Mouse (Mus musculus) layer of hippocampus, adult 18-20 months (tissue): ENCODE data around the gene Serpina16. TPM values are rescaled to one million over a fixed set of nuclear protein-coding genes. Genes with fewer than 3 reads are reported as not detected.
"Not testable (repeated sequence)": the region's sequence is repeated elsewhere in the genome, so short reads cannot be mapped to it uniquely, and the experiment has no call there.

Experiments
- DNase-seq, 2 experiments: peaks; one replicate each; pipeline ENCODE4 v3.0.0; 2022; ENCODE audit warnings: low spot score in 2 of 2
- long read RNA-seq: library from polyadenylated mRNA; stranded (forward); transcript quantifications from one replicate; pipeline ENCODE4 v2.0.0, GENCODE M21; 2021
- total RNA-seq, 2 experiments: library from RNA; stranded (reverse); gene quantifications; 2 replicates each; pipeline ENCODE4 v1.2.3; 2021

The Serpina16 gene
- total RNA-seq = not detected
- long read RNA-seq = 0 reads

DNA sequence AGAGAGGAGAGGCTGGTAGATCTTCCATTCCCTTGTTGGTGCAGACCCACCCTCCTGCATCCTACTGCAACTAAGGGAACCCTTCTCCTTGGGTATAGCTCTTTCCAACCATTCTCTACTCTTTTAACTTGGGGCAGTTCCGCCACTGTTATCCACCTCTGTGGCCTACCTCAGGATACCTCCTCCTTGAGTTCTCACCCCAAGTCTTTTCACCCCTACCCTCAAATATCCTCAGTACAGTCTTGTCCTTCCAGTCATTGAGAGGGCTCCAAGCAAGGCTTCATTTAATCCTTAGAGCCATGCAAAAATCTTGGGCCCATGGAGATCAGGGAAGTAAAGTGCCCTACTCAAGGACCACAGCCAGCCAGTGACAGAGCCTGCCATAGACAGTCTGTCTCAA is at the start of gene Serpina16:
Gene Serpina16 (minus strand): TSS at position 101 of the 400 bp plus-strand sequence.
- no peak for DNase-seq

DNA sequence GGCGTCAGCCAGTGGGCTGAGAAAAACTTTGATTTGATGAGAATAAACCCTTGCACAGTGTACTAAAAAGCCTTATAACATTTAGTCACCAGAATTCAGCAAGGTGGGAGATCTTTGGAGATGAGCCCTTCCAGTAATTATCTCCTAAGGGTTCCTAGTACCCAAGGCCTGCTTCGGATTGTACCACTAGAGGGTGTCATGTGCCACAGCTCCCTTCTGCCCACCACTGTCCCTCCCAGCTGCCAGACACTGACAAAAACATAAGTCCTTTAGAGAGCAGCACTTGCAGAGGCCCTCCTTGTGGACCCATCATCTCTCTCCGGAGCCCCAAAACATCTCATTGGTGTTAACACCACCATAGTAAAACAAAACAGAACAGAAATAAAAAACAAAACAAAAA is 35.6 kb upstream of the Serpina16 start:
- no peak for DNase-seq

DNA sequence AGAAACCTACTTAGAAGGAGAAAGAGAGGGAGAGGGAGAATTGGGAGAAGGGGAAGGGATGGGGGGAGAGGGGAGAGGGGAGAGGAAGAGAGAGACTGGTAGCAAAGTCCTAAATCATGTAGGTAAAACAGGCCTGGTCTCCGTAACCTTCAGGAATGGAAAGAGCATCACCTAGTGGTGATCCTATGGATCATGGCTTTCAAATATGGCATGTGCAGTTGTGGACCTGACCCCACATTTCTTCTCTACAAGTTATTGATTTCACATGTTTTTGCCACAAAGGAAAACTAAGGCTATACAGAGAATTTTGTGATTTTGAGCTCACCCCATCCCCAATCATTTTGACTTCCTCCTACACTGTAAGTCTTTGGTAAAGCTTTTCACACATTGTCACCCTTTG is 34.5 kb upstream of the Serpina16 start:
- DNase-seq = no peak

DNA sequence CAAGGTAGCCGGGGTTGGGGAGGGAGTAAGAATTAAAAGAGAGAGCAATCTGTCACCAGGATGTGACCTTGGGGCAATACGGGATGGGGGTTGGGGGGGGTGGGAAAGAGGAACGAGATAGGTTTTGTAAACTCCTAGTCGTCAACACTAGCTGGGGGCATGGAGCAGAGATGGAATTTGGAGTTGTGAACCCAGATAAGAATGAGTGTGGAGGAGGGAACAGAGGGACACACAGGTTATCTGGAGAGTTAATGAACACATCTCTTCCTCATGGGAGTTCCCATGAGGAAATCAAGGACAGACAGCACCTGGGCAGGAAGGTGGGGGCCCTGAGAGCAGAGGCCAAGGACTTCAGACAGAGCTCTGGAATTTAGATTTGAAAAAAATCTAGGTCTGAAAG is 30.2 kb upstream of the Serpina16 start:
- DNase-seq = no peak

DNA sequence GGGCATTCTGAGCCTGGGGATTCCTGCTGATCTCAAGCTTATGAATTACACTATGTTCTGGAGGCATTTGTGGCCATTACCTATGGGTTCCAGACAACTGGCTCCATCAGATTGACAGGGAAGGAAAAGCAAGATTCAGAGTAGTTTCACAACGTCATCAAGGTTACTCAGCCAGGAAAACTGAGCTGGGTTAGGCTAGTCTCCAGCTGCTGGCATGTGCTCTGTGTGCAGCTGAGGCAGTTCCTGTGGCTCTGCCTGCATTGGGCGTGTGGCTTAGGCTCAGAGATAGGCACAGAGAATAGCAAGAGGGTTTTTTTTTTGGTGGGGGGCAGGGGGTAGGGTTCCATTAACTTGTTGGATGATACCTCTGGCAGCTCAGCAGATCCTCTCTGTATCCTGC is 29.6 kb upstream of the Serpina16 start:
- no peak for DNase-seq

DNA sequence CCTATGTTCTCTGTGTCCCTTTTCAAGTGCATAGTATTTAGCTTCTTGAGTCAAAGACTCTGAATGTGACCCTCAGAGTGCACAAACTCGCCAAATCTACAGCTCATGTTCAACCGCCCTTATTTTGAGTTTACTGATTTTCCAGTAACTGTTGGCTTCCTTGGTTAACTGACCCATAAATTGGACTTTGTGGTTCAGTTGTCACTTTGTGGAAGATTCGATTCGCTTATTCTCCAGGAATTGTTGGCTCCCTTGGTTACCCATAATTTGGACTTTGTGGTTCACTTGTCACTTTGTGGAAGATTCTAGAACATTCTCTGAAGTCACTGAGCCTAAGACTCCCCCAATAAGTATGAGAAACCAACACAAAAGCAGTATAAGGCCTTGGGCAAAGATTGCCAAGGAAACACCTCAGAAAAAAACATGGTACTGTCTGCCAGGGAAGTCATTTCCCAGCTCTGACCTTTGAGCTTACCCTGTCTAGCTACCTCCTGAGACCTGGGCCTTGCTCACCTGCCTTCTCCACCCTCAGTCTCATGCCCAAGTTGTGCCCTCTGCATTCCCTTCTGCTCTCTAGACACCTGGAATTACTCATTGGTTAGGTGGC is 24.3 kb upstream of the Serpina16 start:
- no peak for DNase-seq

DNA sequence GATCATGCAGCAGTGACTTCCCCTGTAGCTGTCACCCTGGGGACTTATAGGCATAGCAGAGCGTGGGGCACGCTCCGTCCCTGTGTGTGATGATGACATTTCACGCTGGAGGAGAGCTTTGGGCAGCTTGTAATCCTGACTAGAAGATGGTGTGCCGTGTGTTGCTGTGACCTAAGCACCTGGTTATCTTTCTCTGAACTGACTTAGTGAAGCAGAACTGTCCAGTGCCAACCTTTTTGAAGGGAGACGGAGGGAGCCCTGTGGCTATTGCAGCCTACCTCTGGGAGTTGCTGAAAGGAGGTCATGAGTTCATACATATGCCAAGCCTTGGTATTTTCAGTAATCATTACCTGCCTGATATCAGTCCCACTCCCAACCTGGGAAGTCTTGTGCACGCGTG is 19.5 kb upstream of the Serpina16 start, which contains the start of gene Serpina1f:
Gene Serpina1f (minus strand): TSS at position 101 of the 400 bp plus-strand sequence.
- no peak for DNase-seq

DNA sequence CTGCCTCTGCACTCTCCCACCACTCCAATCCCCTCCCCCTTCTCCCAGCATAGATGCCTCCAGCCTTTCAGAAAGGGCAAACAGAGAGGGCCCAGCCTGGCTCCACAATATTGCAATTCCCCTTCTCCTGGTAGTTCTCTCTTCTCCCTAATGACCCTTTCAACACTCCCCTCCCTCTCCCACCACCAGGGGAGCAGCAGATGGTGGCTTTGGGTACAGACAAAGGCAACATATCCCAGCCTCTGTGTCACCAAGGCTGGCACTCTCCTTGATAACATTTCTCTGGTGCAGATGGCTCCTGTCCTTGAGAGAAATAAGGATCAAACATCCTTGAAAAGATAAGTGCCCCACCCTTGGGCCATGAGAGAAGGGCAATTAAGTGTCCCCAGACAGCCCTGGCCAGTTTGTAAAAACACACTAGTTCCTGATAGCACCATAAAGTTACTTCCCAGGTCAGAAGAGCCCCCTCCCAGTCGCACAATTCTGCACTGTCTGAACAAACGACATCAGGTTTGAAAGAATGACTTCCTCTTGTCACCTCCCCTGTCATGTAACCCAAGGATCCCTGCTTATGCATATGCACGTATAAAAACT is 12.4 kb upstream of the Serpina16 start:
- no peak for DNase-seq

DNA sequence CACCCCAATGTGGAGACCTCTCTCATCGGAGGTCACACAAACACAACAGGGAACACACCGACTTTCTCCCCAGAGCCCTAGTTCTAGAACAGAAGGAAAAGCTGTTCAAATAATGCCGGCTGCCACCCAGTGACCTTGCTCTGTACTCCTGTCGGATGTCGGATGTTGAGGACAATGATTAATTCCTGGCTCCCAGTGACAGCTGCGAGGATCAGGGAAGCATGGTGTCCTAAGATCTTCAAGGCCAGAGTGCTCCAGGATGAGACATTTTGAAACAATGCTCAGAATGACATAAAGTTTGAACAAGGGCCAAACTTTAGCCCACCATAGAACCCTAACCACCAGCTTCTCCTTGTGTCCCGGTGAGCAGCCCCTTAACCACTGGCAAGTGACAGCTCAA is 11.1 kb upstream of the Serpina16 start:
- DNase-seq = no peak

DNA sequence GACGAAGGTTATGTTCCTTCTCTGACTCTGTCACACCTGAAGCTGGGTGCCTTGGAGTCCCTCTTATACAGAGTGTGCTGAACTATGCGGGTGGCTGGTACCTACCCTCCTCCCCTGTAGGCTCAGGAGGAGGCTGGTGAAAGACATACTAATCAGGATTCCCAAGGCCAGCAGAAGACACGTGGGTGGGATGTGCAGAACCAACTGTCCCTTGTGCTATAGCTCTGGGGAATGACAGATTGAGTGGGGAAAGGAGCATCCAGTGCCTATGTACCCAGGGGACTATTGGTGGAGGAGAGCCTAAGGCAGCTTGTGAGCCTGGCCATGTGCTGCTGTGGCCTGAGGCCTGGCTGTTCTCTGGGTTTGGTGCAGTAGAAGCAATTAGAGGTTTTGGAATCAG is 10.1 kb upstream of the Serpina16 start:
- DNase-seq = peak; percentile 52 to 73

DNA sequence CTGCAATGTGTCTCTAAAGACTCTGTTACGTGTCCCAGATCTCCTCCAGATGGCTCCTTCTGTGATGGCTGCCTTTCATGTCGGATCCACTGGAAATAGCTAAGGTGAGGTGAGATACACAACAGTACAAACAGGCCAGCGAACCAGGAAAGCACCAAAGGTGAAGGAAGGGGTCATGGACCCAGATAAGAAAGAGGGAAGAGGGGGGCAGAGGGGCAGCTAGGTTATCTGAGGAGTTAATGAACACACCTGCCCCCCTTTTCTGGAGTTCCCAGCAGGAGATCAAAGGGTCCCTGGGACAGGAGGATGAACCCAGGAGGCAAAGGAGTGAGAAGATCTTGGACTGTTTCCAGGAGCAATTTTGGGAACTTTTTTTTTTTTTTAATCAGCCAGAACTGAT is 9.4 kb upstream of the Serpina16 start:
- DNase-seq = no peak

DNA sequence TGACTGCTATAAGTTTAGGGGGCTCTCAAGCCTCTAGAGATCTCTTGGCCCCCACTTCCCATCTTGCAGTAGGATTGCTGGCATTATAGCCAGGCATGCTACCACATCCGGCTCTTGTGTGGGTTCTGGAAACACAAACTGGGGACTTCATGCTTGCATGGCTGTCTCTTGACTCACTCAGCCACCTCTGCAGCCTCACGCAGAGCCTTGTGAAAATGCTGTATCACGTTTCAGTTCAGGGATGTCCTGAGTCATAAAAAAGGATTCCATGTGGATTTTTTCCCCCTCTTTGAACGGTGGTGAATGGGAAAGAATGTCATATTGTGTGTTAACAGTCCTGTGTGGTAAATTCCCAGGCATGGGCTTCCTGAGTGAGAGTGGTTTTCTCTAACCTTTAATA is 7.8 kb upstream of the Serpina16 start:
- DNase-seq = no peak

DNA sequence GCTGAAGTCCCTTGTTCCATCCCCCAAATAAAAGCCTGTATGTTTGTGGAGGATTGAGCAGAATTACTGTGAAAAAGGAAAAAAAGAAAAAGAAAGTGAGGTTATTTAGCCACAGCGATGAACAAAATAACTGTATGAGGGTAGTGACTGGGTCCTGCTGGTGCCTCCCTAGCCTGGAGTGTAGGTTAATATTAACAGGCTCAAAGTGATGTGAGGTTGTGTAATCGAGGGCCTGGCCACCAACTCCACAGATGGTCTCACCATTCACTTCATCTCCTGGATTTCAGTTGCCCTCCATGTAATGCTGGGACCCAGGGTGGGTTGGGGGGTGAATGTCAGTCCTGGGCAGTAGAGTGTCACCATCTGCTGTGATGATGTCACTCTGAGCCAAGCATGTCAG is 5.8 kb upstream of the Serpina16 start:
- DNase-seq = no peak

DNA sequence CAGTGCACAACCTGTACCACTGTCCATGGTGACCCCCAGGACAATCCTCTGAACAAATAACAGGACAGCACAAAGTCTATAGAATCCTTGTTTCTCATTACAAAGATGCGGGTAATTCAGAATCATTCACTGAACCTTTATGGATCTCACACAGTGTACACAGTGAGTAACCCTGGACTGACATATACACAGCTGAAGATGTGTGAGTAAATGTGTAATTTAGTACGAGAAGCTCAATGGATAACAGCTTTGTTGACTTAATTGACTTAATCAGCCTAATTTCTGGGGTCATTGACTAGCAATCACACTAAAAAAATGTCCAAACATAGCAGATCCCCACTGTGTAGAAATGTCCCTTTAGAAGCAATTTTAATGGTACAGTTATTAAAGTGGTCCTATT is 5.2 kb upstream of the Serpina16 start:
- DNase-seq = no peak

DNA sequence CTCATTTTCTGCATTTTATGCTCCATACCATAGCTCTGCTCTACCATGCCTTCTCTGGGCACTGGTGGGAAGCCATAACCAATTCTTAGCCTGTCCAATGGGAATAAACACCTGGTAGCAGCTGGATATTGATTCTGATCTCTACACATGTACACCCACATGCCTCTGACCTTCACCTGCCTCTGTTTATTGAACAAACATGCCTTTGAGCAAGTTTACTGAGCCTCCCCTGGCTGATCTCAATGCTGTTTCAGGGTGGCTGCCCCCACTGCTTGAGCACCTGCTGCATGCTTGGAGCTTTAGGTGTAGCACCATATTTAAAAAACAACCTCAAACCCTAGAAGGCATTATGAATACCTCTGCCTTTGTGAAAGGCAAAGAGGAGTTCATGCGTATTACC is 3.9 kb upstream of the Serpina16 start:
- not testable (repeated sequence) for DNase-seq

DNA sequence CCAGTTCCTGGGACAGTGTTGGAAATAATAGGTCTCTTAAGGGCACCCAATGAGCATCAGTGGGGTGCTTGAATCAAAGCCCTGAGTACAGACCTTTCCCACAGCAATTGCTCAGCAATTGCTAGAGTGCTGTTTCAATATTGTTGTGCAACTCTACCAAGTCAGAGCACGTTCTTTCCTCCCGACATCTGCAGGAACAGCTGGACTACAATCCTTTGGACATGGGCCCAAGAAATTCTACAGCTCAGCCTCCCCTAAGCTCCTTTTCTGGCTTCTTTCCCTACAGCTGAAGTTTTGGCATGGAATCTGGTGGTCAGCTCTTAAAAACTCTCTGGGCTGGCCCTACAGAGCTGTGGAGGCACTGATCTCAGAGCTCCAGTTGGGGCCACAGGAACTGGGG is 2.8 kb downstream of the Serpina16 start:
- no peak for DNase-seq

DNA sequence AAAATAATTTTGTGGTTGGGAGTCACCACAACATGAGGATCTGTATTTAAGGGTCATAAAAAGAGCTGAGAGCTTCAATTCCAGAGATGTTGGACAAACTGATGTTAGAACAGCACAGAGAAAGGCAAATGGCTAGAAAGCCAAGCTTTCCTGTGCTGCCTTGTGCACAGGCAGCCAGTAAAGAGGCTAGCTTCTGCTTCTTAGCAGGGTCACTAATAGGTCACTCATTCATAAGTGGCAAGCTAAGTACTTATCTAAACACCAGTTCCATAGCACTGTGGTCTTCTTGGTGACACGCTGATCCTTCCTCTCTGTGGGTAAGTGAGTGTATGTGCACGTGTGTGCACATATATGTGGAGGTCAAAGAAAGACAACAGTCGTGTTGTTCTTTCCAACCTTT is 4.5 kb downstream of the Serpina16 start:
- DNase-seq = no peak

DNA sequence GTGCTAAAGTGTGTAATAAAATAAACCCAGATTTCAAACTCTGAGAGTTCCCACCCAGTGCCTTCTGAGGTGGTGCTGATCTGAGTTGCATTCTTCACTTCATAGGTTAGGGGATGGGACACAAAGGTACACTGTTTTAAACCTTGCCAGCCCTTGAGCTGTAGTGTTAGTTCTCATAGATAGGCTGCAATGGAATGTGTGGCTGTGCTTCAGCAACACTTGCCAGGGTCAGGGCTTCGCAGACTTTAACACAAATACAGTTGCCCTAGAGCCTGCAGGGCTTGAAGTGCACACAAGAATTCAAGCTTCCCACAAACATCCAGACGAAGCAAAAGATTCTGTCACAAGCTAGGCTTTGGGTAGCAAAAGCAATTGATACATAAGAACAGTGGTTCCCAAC is 5.0 kb downstream of the Serpina16 start:
- no peak for DNase-seq

DNA sequence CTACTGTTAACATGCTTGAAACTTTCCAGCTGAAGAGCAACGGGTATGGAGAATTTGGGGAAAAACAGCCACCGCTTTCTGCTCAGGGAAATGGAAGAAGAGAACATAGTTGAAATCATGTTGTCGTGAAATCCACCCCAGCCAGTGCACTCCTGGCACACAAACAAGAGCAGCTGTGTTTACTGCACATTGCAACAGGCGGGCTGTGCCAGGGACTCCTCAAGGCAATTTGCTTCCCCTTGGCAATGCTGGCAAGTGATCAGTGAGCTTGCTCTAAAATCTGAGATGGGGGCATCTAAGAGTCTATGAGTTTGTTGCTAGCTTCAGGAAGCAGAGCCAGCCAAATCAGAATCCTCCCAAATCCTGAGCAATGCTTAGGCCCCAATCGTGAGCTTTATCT is 5.6 kb downstream of the Serpina16 start:
- DNase-seq = peak; percentile 58 to 74

DNA sequence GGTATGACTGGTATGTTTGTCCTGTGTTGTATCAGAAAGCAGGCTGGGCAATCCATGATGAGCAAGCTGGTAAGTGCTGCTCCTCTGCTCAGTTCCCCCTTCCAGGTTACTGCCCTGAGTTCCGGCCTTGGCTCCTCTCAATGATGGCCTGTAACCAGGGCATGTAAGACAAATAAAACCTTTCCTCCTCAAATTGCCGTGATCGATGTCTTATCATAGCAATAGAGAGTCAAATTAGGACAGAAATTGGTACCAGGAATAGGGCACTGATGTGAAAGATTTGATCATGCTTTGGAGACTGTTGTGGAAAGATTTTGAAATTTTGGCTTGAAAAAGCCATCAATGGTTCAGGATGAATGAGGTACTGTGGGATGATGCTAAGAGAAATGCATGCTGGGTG is 10.7 kb downstream of the Serpina16 start:
- DNase-seq = no peak

DNA sequence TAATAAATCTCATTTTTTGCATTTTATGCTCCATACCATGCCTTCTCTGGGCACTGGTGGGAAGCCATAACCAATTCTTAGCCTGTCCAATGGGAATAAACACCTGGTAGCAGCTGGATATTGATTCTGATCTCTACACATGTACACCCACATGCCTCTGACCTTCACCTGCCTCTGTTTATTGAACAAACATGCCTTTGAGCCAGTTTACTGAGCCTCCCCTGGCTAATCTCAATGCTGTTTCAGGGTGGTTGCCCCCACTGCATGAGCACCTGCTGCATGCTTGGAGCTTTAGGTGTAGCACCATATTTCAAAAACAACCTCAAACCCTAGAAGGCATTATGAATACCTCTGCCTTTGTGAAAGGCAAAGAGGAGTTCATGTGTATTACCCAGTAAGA is 13.9 kb downstream of the Serpina16 start:
- DNase-seq = not testable (repeated sequence)

DNA sequence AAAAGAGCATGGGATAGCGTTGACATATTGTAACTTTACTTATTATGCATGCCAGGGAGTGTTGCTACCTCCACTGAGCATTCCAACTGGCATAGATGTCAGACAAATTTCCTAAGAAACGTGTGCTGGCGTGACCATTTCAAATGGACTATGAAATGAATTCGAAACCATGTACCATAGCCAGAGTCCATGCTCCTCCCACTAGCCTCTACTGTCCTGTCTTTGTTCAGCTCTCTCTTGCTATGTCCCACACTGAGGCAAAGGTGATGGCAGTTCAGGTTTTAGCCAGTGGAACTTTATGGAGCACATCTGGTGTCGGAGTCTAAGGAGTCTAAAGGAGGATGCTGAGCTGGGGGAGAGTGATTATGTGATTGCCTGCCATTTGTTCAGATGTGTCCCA is 15.9 kb downstream of the Serpina16 start:
- DNase-seq = no peak

DNA sequence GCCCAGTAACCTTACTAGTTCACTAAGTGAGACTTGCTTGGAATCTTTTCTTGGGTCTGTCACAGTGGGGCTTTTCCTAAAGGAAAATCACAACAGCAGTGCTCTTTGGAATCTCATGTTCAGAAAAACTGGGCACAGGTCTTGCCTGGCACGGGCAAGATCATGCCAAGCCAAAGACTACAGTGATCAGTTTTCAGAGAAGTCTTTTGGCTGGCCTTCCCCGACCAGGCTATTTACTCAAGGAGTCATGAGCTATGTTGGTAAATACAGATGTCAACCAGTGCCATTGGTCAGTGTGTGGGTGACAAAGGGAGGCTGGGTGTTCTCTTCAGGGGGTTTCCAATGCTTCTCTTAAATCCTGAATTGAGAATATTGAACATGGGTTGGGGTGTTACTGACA is 16.8 kb downstream of the Serpina16 start:
- no peak for DNase-seq
